In the genomic region with DNA sequence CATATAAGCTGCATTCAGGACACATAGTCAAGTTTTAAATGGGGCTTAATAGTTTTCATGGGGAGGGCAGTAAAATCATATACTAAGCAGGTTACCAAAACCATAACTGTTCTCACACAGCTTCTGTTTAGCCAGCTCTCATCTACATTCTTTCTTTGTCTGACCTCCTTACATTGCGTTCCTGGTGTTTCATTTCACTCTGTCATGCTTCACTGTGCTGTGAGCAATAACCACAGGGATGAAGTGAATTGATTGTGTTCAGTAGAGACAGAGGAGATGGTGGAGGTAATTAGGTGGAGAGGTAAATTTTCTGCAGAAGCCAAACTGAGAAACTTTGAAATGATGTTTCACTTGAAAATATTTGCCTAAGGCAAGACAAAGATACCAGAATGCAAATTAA, we compare ENCODE assay signal across 21 mouse cellular contexts.
DNase-seq lines count a peak whose midpoint lies in the region; ATAC-seq and TF ChIP-seq lines count a peak whose summit lies in the region.
"Had no signal": no experiment of that assay in that cellular context is flagged by ENCODE, and none has a peak within 500 bp of the region (broad histone marks: within the 10 kb centered on the region; RNA-seq: fewer than 3 reads in every experiment).

No protein-coding gene starts in this region.

- in situ Hi-C loops in Patski (cut with MboI; ENCODE audit: low pct_unique_long_range_greater_than_20kb) = no loop called here

- H3K4me1 ChIP-seq in kidney, embryonic 14.5 days (ENCODE audit: control insufficient read depth, insufficient read depth, low read length) = peaks cover 12% of the 10 kb centered on the region
- H3K4me1 ChIP-seq in embryonic facial prominence, embryonic 10.5 days = peaks cover 32% of the 10 kb centered on the region
- H3K4me1 ChIP-seq: heart, embryonic 10.5 days had no signal

- no peak for DNase-seq in kidney, adult 9 months
- peak; percentile 41 for DNase-seq in Patski (ENCODE audit: low read depth, low spot score)
- DNase-seq in embryonic facial prominence, embryonic 10.5 days (ENCODE audit: low spot score) = no peak
- DNase-seq in mesoderm, embryonic 11.5 days (ENCODE audit: low read depth, low spot score) = peak; percentile 16
- no peak for DNase-seq in left cerebral cortex, adult 2 months (ENCODE audit: extremely low spot score in 1 of 2, low spot score in 2 of 2)
- no peak for DNase-seq in urinary bladder, postnatal 4 days (ENCODE audit: low spot score in 2 of 2)
- no peak for DNase-seq in left cerebral cortex, adult 11 months (ENCODE audit: low spot score)
- DNase-seq: adrenal gland, postnatal 14 days; cerebellum, adult 18-20 months; cerebellum, adult 9-11 months; cerebellum, postnatal 36 days; gastrocnemius, postnatal 10 days; heart, adult 18-20 months; heart, postnatal 10 days; heart, postnatal 4 days had no signal

- POLR2A ChIA-PET in Patski (lab: Charles Lee) = no interaction called here

- H3K4me2 ChIP-seq in kidney, embryonic 14.5 days (replicated peaks; ENCODE audit: low read depth, low read length) = no peak overlapping the region
- H3K4me2 ChIP-seq: embryonic facial prominence, embryonic 15.5 days; hindbrain, embryonic 14.5 days had no signal

- no peaks in the 10 kb centered on the region for H3K27me3 ChIP-seq in kidney, embryonic 14.5 days (ENCODE audit: control insufficient read depth, insufficient read depth, low read length)
- no peaks in the 10 kb centered on the region for H3K27me3 ChIP-seq in Patski
- H3K27me3 ChIP-seq in embryonic facial prominence, embryonic 10.5 days (replicated peaks; ENCODE audit: low read depth, poor library complexity, severe bottlenecking) = no peaks in the 10 kb centered on the region
- H3K27me3 ChIP-seq: embryonic facial prominence, embryonic 15.5 days had no signal

- no peak for TF ChIP-seq CTCF in Patski (IDR thresholded peaks at IDR 0.05)
- no peak for TF ChIP-seq CTCF in left cerebral cortex, adult 2 months (IDR thresholded peaks at IDR 0.05)

- no peak overlapping the region for H3K27ac ChIP-seq in kidney, embryonic 14.5 days (ENCODE audit: low read depth, low read length)
- H3K27ac ChIP-seq in embryonic facial prominence, embryonic 10.5 days (replicated peaks) = peak overlapping the region; percentile 86
- H3K27ac ChIP-seq in left cerebral cortex, adult 2 months = no peak overlapping the region
- H3K27ac ChIP-seq: embryonic facial prominence, embryonic 15.5 days; heart, embryonic 10.5 days; hindbrain, embryonic 14.5 days had no signal

- ATAC-seq in kidney, embryonic 14.5 days (ENCODE audit: low FRiP score, low TSS enrichment) = peak; percentile 56; the same call in 1 of the 2 replicates
- peak; percentile 99 for ATAC-seq in Patski
- ATAC-seq: forebrain, embryonic 16.5 days had no signal

- CTCF ChIA-PET in Patski (lab: Charles Lee) = interaction anchor here (0.9 kb wide), 1 partner anchor 11 kb away, joined by 3 read pairs; no protein-coding TSS in a partner anchor

- no peak overlapping the region for H3K4me3 ChIP-seq in kidney, embryonic 14.5 days (ENCODE audit: low read length)
- no peak overlapping the region for H3K4me3 ChIP-seq in embryonic facial prominence, embryonic 10.5 days
- no peak overlapping the region for H3K4me3 ChIP-seq in left cerebral cortex, adult 2 months
- H3K4me3 ChIP-seq: embryonic facial prominence, embryonic 15.5 days; erythroblast, embryonic 14.5 days; heart, embryonic 10.5 days had no signal

- 14% methylated on average over 1 of the region's 1 CpGs for WGBS in kidney, embryonic 14.5 days
- 39% methylated on average over 1 of the region's 1 CpGs for WGBS in embryonic facial prominence, embryonic 10.5 days

- no peaks in the 10 kb centered on the region for H3K9me3 ChIP-seq in kidney, embryonic 14.5 days (ENCODE audit: control insufficient read depth, low read length)
- no peaks in the 10 kb centered on the region for H3K9me3 ChIP-seq in embryonic facial prominence, embryonic 10.5 days
- H3K9me3 ChIP-seq: embryonic facial prominence, embryonic 15.5 days; heart, embryonic 10.5 days had no signal

- H3K9ac ChIP-seq in kidney, embryonic 14.5 days (ENCODE audit: low read depth, low read length) = no peak overlapping the region
- H3K9ac ChIP-seq: embryonic facial prominence, embryonic 15.5 days; hindbrain, embryonic 14.5 days had no signal

- intact Hi-C loops in left cerebral cortex, adult 2 months (cut with DNase I) = no loop called here

- no peaks in the 10 kb centered on the region for H3K36me3 ChIP-seq in kidney, embryonic 14.5 days (ENCODE audit: control insufficient read depth, insufficient read depth, low read length)
- no peaks in the 10 kb centered on the region for H3K36me3 ChIP-seq in embryonic facial prominence, embryonic 10.5 days (replicated peaks)
- H3K36me3 ChIP-seq: embryonic facial prominence, embryonic 15.5 days; heart, embryonic 10.5 days had no signal

Comparison
In these comparisons a context has a peak if more than half of its experiments do, and no peak if none do; other contexts are left out.
1. DNase-seq: peak in Patski (single experiment) and mesoderm, embryonic 11.5 days (single experiment); none in kidney, adult 9 months (single experiment), embryonic facial prominence, embryonic 10.5 days (single experiment), left cerebral cortex, adult 2 months (0 of 2), urinary bladder, postnatal 4 days (0 of 2) and left cerebral cortex, adult 11 months (single experiment).